Mouse (Mus musculus): ENCODE measurements around the gene Pla2g3. TPM values are rescaled to one million over a fixed set of nuclear protein-coding genes. Genes with fewer than 3 reads are reported as not detected.

The Pla2g3 gene
- 0.59 and 0.72 TPM in 2 replicates for polyA plus RNA-seq (2014; fragmentation: Nextera tagmentation; extraction: Ambion mirVana)

DNA sequence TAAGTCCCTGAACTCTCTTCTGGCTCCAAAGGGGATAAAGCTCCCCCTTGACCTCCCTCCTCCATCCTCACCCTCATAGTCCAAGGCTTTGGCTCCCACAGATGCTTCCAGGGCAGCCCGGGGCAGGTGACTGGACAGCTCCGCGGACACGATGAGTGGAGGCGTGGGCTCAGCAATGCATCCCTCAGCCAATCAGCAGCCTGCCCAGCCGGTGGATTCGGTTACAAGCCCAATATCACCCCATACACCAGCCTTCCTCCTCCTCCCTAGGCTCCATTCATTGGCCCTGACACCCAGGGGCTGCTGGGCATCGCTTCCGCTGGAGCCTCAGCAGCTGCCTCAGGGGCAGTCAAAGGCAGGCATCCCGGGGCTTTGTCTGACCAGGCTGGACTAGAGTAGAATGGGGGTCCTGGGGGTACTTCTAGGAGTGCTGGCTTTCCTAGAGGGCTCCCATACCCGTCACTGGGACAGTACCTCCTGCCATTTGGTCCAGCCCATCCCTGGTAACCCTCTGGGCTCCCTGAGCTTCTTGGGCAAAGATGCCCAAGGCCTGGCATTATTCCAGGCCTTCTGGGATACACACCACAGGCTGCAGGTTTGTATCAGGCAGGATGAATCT, at the start of gene Pla2g3:
TSS of gene Pla2g3 (plus strand) at position 333 of the 619 bp plus-strand sequence.
- Histone ChIP-seq H3K9me3 (ENCODE audit: control insufficient read depth, low read length) (no peaks in the 10 kb centered on the region), H3K27ac (replicated peaks; ENCODE audit: low read depth, low read length) (no peak within 1 kb of the TSS), H3K9ac (replicated peaks; ENCODE audit: low read length) (no peak within 1 kb of the TSS), H3K36me3 (ENCODE audit: control insufficient read depth, insufficient read depth, low read length) (no peaks in the 10 kb centered on the region), H3K27me3 (ENCODE audit: control insufficient read depth, insufficient read depth, low read length) (no peaks in the 10 kb centered on the region), H3K4me3 (replicated peaks; ENCODE audit: low read depth, low read length) (no peak within 1 kb of the TSS), H3K4me1 (ENCODE audit: control insufficient read depth, insufficient read depth, low read length) (no peaks in the 10 kb centered on the region), H3K4me2 (ENCODE audit: low read length) (no peak within 1 kb of the TSS)
- ATAC-seq (ENCODE audit: low FRiP score, low TSS enrichment): no peak
- no peak for DNase-seq
- 34% methylated on average over 11 of the region's 11 CpGs for WGBS

DNA sequence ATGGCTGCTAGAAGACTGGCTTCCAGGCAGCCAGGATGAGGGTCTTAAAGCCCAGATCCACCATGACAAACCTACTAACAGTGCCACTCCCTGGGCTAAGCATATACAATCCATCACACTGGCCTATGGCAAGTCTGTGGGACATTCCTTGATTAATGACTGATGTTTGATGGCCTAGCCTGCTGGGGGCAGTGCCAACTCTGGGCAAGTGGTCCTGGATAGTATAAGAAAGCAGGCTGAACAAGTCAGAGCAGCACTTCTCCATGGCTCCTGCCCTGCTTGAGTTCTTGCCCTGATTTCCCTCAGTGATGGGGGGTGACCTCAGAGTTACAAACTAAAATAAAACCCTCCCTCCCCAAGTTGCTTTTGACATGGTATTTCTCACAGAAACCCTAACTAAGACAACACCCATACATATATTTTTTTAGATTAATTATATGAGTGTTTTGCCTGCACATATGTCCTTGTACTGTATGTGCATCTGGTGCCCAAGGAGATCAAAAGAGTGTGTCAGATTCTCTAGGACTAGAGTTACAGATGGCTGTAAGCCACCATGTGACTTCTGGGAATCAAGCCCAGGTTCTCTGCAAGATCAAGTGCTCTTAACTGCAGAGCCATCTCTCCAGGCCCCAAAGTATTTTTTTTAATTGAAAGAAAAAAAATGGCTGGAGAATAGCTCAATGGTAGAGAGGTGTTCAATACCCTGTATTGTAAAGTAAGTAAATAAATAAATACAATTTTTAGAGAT, 46.2 kb upstream of the Pla2g3 start:
- ATAC-seq (ENCODE audit: low FRiP score, low TSS enrichment) (no peak), DNase-seq (peak; percentile 15)
- no peak overlapping the region for H3K4me2 ChIP-seq (ENCODE audit: low read length)
- H3K9ac ChIP-seq (replicated peaks; ENCODE audit: low read length): no peak overlapping the region
- no peak overlapping the region for H3K4me3 ChIP-seq (replicated peaks; ENCODE audit: low read depth, low read length)
- no peaks in the 10 kb centered on the region for H3K9me3 ChIP-seq (ENCODE audit: control insufficient read depth, low read length)
- H3K4me1 ChIP-seq (ENCODE audit: control insufficient read depth, insufficient read depth, low read length): no peaks in the 10 kb centered on the region
- no peaks in the 10 kb centered on the region for H3K27me3 ChIP-seq (ENCODE audit: control insufficient read depth, insufficient read depth, low read length)
- H3K36me3 ChIP-seq (ENCODE audit: control insufficient read depth, insufficient read depth, low read length): 0 out of 2 replicates have a peak, but pooled peaks cover 3% of the 10 kb centered on the region
- no peak overlapping the region for H3K27ac ChIP-seq (replicated peaks; ENCODE audit: low read depth, low read length)

DNA sequence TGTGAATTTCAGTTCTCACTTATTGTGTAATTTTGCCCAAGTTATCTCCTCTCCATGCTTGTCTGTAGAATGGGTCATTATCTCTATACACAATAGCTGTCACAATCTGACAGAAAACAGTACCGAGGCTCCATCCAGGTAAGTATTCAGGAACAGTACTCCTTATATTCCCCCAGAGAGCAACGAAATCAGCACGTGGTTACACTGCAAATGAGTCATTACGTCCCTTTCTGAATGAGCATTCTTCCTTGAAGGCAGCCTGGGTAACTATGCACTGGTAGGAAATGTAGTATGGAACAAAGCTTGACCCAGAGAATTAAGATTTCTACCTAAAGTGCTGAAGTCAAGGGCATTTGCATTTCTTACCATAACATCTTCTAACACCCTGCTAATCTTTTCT, 45.4 kb upstream of the Pla2g3 start:
- no peak overlapping the region for H3K4me2 ChIP-seq (ENCODE audit: low read length)
- no peak for DNase-seq
- H3K9me3 ChIP-seq (ENCODE audit: control insufficient read depth, low read length): no peaks in the 10 kb centered on the region
- 77% methylated on average over 4 of the region's 4 CpGs for WGBS
- no peaks in the 10 kb centered on the region for H3K27me3 ChIP-seq (ENCODE audit: control insufficient read depth, insufficient read depth, low read length)
- no peak overlapping the region for H3K4me3 ChIP-seq (replicated peaks; ENCODE audit: low read depth, low read length)
- H3K4me1 ChIP-seq (ENCODE audit: control insufficient read depth, insufficient read depth, low read length): no peaks in the 10 kb centered on the region
- H3K27ac ChIP-seq (replicated peaks; ENCODE audit: low read depth, low read length): no peak overlapping the region
- 0 out of 2 replicates have a peak, but pooled peaks cover 2% of the 10 kb centered on the region for H3K36me3 ChIP-seq (ENCODE audit: control insufficient read depth, insufficient read depth, low read length)
- ATAC-seq (ENCODE audit: low FRiP score, low TSS enrichment): no peak
- no peak overlapping the region for H3K9ac ChIP-seq (replicated peaks; ENCODE audit: low read length)

DNA sequence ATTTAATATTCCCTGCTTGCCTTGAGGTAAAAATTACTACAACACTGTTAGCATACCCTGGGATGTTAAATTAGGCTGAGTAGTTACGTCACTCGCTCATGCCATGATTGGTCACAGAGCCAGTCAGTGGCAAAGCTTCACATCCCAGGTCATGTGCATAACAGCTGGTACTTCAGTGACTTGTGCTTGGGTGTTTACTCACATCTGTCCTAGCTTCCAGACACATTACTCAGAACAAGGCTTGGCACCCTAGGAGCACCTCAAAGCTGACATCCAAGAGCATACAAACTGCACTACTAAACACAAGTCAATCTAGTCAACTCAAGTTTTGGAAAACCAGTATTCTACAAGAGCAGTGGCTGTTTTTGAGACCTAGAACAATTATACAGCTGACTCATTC, 45.0 kb upstream of the Pla2g3 start:
- DNase-seq: no peak
- H3K36me3 ChIP-seq (ENCODE audit: control insufficient read depth, insufficient read depth, low read length): no peaks in the 10 kb centered on the region
- no peaks in the 10 kb centered on the region for H3K27me3 ChIP-seq (ENCODE audit: control insufficient read depth, insufficient read depth, low read length)
- no peak overlapping the region for H3K9ac ChIP-seq (replicated peaks; ENCODE audit: low read length)
- no peak for ATAC-seq (ENCODE audit: low FRiP score, low TSS enrichment)
- H3K27ac ChIP-seq (replicated peaks; ENCODE audit: low read depth, low read length): no peak overlapping the region
- no peaks in the 10 kb centered on the region for H3K9me3 ChIP-seq (ENCODE audit: control insufficient read depth, low read length)
- 88% methylated on average over 2 of the region's 2 CpGs for WGBS
- no peaks in the 10 kb centered on the region for H3K4me1 ChIP-seq (ENCODE audit: control insufficient read depth, insufficient read depth, low read length)
- H3K4me2 ChIP-seq (ENCODE audit: low read length): no peak overlapping the region
- no peak overlapping the region for H3K4me3 ChIP-seq (replicated peaks; ENCODE audit: low read depth, low read length)

DNA sequence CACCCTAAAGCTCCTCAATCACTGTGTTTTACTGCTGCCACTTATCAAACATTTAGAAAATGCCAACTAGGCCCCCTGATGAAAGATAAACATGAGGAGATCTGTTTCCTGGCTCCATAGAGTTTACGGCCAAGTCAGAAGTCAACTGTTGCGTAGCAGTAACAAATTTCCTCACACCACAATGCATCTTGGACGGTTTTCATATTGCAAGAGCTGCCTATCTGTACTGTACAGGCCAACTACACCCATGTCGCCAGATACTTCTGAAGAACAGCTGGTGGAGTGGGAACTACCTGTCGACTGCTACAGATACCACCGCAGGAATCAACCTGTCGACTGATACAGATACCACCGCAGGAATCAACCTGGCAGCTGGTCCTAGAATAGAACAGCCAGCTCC, 43.2 kb upstream of the Pla2g3 start:
- no peak for DNase-seq

DNA sequence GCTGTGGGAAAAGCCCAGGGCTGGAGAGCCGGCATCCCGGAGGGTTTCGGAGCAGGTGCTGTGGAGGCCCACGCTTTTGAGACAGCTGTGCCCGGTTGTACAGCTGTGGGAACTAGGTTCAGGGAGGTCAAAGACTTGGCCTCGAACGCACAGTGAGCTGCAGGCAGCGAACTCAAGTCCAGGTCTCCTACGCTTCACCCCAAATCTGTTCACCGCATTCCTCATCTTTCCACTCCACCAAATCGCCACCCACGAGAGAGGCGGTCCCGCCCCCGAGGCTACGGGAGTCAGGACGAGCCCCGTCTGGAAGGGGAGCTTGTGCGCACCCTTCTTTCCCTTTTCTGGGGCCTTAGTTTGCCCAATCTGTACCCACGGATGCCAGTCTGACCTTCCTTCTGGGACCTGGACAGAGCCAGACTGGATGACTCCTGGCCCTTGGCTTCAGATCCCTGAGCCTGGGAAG, 36.4 kb upstream of the Pla2g3 start:
- Histone ChIP-seq H3K36me3 (ENCODE audit: control insufficient read depth, insufficient read depth, low read length) (peaks cover 7% of the 10 kb centered on the region; the same call in 1 of the 2 replicates), H3K27ac (replicated peaks; ENCODE audit: low read depth, low read length) (peak overlapping the region; percentile 90), H3K9me3 (ENCODE audit: control insufficient read depth, low read length) (no peaks in the 10 kb centered on the region), H3K4me2 (ENCODE audit: low read length) (peak overlapping the region; percentile 77), H3K27me3 (ENCODE audit: control insufficient read depth, insufficient read depth, low read length) (no peaks in the 10 kb centered on the region), H3K9ac (replicated peaks; ENCODE audit: low read length) (peak overlapping the region; percentile 87), H3K4me1 (ENCODE audit: control insufficient read depth, insufficient read depth, low read length) (peaks cover 21% of the 10 kb centered on the region), H3K4me3 (replicated peaks; ENCODE audit: low read depth, low read length) (peak overlapping the region; percentile 75)
- no peak for DNase-seq
- under 1% methylated on average over 20 of the region's 20 CpGs for whole genome bisulfite sequencing
- ATAC-seq (ENCODE audit: low FRiP score, low TSS enrichment): no peak; the same call in none of the 2 replicates

More for the DNA sequence above, 43.2 kb upstream of the Pla2g3 start:
- 93% methylated on average over 8 of the region's 8 CpGs for WGBS
- no peak for ATAC-seq (ENCODE audit: low FRiP score, low TSS enrichment)
- H3K4me3 ChIP-seq (replicated peaks; ENCODE audit: low read depth, low read length): no peak overlapping the region
- no peaks in the 10 kb centered on the region for H3K9me3 ChIP-seq (ENCODE audit: control insufficient read depth, low read length)
- no peaks in the 10 kb centered on the region for H3K27me3 ChIP-seq (ENCODE audit: control insufficient read depth, insufficient read depth, low read length)
- no peaks in the 10 kb centered on the region for H3K36me3 ChIP-seq (ENCODE audit: control insufficient read depth, insufficient read depth, low read length)
- no peak overlapping the region for H3K27ac ChIP-seq (replicated peaks; ENCODE audit: low read depth, low read length)
- no peaks in the 10 kb centered on the region for H3K4me1 ChIP-seq (ENCODE audit: control insufficient read depth, insufficient read depth, low read length)
- H3K4me2 ChIP-seq (ENCODE audit: low read length): no peak overlapping the region
- H3K9ac ChIP-seq (replicated peaks; ENCODE audit: low read length): no peak overlapping the region

DNA sequence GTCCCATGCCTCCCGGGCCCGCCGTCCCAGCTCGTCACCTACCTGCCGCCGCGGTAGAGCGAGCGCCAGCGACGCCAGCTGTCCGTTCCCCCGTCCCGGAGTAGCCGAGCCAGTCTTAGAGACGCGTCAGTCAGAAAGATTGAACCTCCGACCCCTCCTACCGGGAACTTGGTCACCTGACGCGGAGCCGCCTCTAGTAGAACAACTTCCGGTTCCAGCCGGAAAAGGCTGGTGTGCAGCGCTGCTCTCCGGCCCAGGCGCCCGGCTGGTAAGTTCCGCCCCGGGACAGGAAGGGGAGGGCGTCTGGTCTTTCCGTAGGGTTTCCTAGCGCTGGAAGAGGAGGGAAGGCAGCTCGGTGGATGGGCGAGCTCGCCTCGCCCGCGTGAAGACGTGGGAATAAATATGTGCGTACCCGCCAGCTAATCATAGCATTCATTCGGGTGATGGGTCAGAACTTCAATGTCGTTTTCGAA, 35.9 kb upstream of the Pla2g3 start, which contains the start of gene Rnf185:
TSS of gene Rnf185 (minus strand) at position 197 of the 473 bp plus-strand sequence.
- Histone ChIP-seq H3K4me3 (replicated peaks; ENCODE audit: low read depth, low read length) (peak within 1 kb of the TSS; percentile 75), H3K4me1 (ENCODE audit: control insufficient read depth, insufficient read depth, low read length) (peaks cover 21% of the 10 kb centered on the region), H3K9ac (replicated peaks; ENCODE audit: low read length) (peak within 1 kb of the TSS; percentile 87), H3K27me3 (ENCODE audit: control insufficient read depth, insufficient read depth, low read length) (no peaks in the 10 kb centered on the region), H3K27ac (replicated peaks; ENCODE audit: low read depth, low read length) (peak within 1 kb of the TSS; percentile 90), H3K9me3 (ENCODE audit: control insufficient read depth, low read length) (no peaks in the 10 kb centered on the region), H3K36me3 (ENCODE audit: control insufficient read depth, insufficient read depth, low read length) (peaks cover 7% of the 10 kb centered on the region; the same call in 1 of the 2 replicates), H3K4me2 (ENCODE audit: low read length) (peak within 1 kb of the TSS; percentile 77)
- WGBS: under 1% methylated on average over 45 of the region's 45 CpGs
- ATAC-seq (ENCODE audit: low FRiP score, low TSS enrichment): peak; percentile 96
- DNase-seq: peak; percentile 97

DNA sequence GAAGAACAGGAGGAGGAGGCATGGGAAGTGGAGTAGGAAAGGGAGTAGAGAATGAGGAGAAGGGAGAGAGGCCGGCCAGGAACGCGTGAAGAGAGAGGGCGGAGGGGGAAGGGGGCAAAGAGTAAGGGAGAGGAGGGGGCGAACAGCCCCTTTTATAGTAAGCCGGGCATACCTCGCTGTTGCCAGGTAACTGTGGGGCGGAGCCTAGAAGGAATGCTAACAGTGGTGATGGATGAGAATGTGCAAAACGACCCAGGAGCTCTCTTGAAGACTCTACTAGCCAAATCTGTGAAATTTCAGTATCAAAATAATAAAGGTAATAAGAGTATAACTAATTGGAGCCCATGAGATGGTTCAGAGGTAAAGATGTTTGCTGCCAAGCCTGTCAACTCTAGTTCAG, 35.3 kb upstream of the Pla2g3 start:
- peak overlapping the region; percentile 87 for H3K9ac ChIP-seq (replicated peaks; ENCODE audit: low read length)
- peaks cover 21% of the 10 kb centered on the region for H3K4me1 ChIP-seq (ENCODE audit: control insufficient read depth, insufficient read depth, low read length)
- DNase-seq: peak; percentile 59
- peak overlapping the region; percentile 90 for H3K27ac ChIP-seq (replicated peaks; ENCODE audit: low read depth, low read length)
- no peaks in the 10 kb centered on the region for H3K27me3 ChIP-seq (ENCODE audit: control insufficient read depth, insufficient read depth, low read length)
- H3K4me2 ChIP-seq (ENCODE audit: low read length): peak overlapping the region; percentile 77
- peaks cover 7% of the 10 kb centered on the region; the same call in 1 of the 2 replicates for H3K36me3 ChIP-seq (ENCODE audit: control insufficient read depth, insufficient read depth, low read length)
- peak; percentile 26 for ATAC-seq (ENCODE audit: low FRiP score, low TSS enrichment)
- WGBS: under 1% methylated on average over 9 of the region's 9 CpGs
- peak overlapping the region; percentile 75 for H3K4me3 ChIP-seq (replicated peaks; ENCODE audit: low read depth, low read length)
- H3K9me3 ChIP-seq (ENCODE audit: control insufficient read depth, low read length): no peaks in the 10 kb centered on the region
